Mouse (Mus musculus) erythroblast, embryonic 14.5 days (primary cell): Measurements from ENCODE around the gene Ccdc153.

Source experiments
- GATA1 ChIP-seq: IDR thresholded peaks from 2 replicates; pipeline ENCODE4 v1.6.1; 2012; ENCODE audit warnings: low read length, inconsistent platforms, mixed read lengths
- TAL1 ChIP-seq: IDR thresholded peaks from 3 replicates; pipeline ENCODE4 v1.6.1; 2012; ENCODE audit warnings: low read length, inconsistent platforms, mixed read lengths

- TF ChIP-seq TAL1 (no peak), GATA1 (no peak)
Observed at GRCm38 (mm10) chr9:44233802-44234478, 6.5 kb upstream of the Ccdc153 start, which contains the start of gene Cbl.
